ENCODE assay signal across 34 mouse cellular contexts in genomic region chr7:135158381-135158780, GRCm38 (mm10).
"Had no signal": no experiment of that assay in that cellular context is flagged by ENCODE, and none has a peak within 500 bp of the region (broad histone marks: within the 10 kb centered on the region; RNA-seq: fewer than 3 reads in every experiment).

No protein-coding gene starts in this region.

- H3K36me3 ChIP-seq: hindbrain, embryonic 13.5 days; hindbrain, embryonic 15.5 days; intestine, embryonic 15.5 days had no signal

- H3K27me3 ChIP-seq: heart, embryonic 12.5 days; heart, embryonic 13.5 days; heart, embryonic 15.5 days; hindbrain, embryonic 12.5 days; hindbrain, embryonic 13.5 days; hindbrain, embryonic 15.5 days; intestine, embryonic 15.5 days; kidney, embryonic 15.5 days had no signal

- H3K4me2 ChIP-seq: heart, embryonic 11.5 days; heart, embryonic 12.5 days; heart, embryonic 13.5 days; heart, embryonic 15.5 days; hindbrain, embryonic 12.5 days; hindbrain, embryonic 13.5 days; hindbrain, embryonic 14.5 days; hindbrain, embryonic 15.5 days; intestine, embryonic 15.5 days; kidney, embryonic 15.5 days had no signal

- H3K9ac ChIP-seq: heart, embryonic 12.5 days; heart, embryonic 13.5 days; heart, embryonic 15.5 days; hindbrain, embryonic 12.5 days; hindbrain, embryonic 13.5 days; hindbrain, embryonic 14.5 days; hindbrain, embryonic 15.5 days; intestine, embryonic 15.5 days; kidney, embryonic 15.5 days had no signal

- H3K4me1 ChIP-seq: heart, embryonic 10.5 days; heart, embryonic 12.5 days; heart, embryonic 13.5 days; heart, embryonic 15.5 days; hindbrain, embryonic 10.5 days; hindbrain, embryonic 12.5 days; hindbrain, embryonic 13.5 days; hindbrain, embryonic 15.5 days; intestine, embryonic 15.5 days had no signal

- ATAC-seq: hindbrain, embryonic 16.5 days; hindbrain, postnatal 0 days; inflammation-experienced regulatory T-cells, adult 6 months; intestine, embryonic 15.5 days; intestine, embryonic 16.5 days; intestine, postnatal 0 days had no signal

- H3K27ac ChIP-seq: heart, embryonic 10.5 days; heart, embryonic 13.5 days; heart, embryonic 15.5 days; hindbrain, embryonic 10.5 days; hindbrain, embryonic 12.5 days; hindbrain, embryonic 13.5 days; hindbrain, embryonic 14.5 days; hindbrain, embryonic 15.5 days; hindbrain, postnatal 0 days; intestine, embryonic 15.5 days; kidney, embryonic 15.5 days; kidney, postnatal 0 days; layer of hippocampus, adult 2 months had no signal

- H3K4me3 ChIP-seq: heart, embryonic 10.5 days; heart, embryonic 12.5 days; heart, embryonic 13.5 days; heart, embryonic 15.5 days; hindbrain, embryonic 10.5 days; hindbrain, embryonic 12.5 days; hindbrain, embryonic 13.5 days; hindbrain, embryonic 15.5 days; intestine, embryonic 15.5 days; kidney, embryonic 15.5 days; layer of hippocampus, adult 2 months had no signal

- DNase-seq: heart, postnatal 14 days; heart, postnatal 36 days; heart, postnatal 4 days; kidney, adult 11 months; kidney, adult 18-20 months; kidney, adult 2 months; kidney, adult 8-10 months; kidney, adult 9 months; kidney, postnatal 10 days; kidney, postnatal 14 days; kidney, postnatal 25 days; kidney, postnatal 36 days; kidney, postnatal 4 days; layer of hippocampus, adult 9-11 months; layer of hippocampus, postnatal 36 days had no signal

- H3K9me3 ChIP-seq: heart, embryonic 10.5 days; heart, embryonic 12.5 days; heart, embryonic 13.5 days; heart, embryonic 15.5 days; hindbrain, embryonic 10.5 days; hindbrain, embryonic 12.5 days; hindbrain, embryonic 13.5 days; hindbrain, embryonic 15.5 days; intestine, embryonic 15.5 days; kidney, embryonic 15.5 days had no signal
